Mouse (Mus musculus): Measurements from ENCODE around the gene Ccdc63.

DNA sequence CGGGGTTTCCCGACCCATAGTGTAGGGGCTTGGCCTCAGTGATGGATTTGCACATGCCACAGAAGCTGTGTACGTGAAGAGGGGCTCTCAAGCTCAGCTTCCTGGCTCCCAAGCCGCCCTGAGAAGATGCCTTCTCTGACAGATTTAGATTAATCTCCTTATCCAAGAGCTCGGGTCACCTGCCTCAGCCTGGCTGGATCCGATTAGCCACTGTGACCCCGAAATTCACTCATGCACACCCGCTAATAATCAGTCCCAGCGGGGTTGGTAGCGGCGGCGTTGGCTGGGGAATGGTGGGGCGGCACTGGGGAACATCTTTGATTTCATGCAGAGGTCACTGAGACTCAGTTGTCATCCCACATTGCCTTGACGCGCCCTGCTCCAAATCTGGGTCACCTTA lies 1.8 kb downstream of the Ccdc63 start:
- no peak for TF ChIP-seq CTCF (IDR thresholded peaks at IDR 0.05; ENCODE audit: control insufficient read depth, insufficient read depth, low read length)
- no peak for TF ChIP-seq POLR2A (IDR thresholded peaks at IDR 0.05; ENCODE audit: borderline replicate concordance, control insufficient read depth, low read depth, low read length)
